Mouse (Mus musculus): ENCODE data around the gene Eefsec. TPM values are rescaled to one million over a fixed set of nuclear protein-coding genes. Genes with fewer than 3 reads are reported as not detected.

Eefsec gene
- polyA plus RNA-seq, 1 experiment from 2014 or later: 42.2 TPM

GRCm38 (mm10) chr6:88276221-88276620 lies 170.1 kb downstream of the Eefsec start:
- Histone ChIP-seq H3K4me1 (ENCODE audit: control insufficient read depth, insufficient read depth, low read length) (no peaks in the 10 kb centered on the region), H3K27ac (ENCODE audit: low read depth, low read length) (no peak overlapping the region), H3K4me3 (ENCODE audit: low read depth, low read length) (no peak overlapping the region), H3K9ac (ENCODE audit: low read length) (no peak overlapping the region), H3K27me3 (ENCODE audit: control insufficient read depth, insufficient read depth, low read length) (no peaks in the 10 kb centered on the region), H3K9me3 (ENCODE audit: control insufficient read depth, low read length) (no peaks in the 10 kb centered on the region), H3K4me2 (ENCODE audit: low read depth) (no peak overlapping the region), H3K36me3 (ENCODE audit: control insufficient read depth, insufficient read depth, low read length) (no peaks in the 10 kb centered on the region)
- 91% methylated on average over 4 of the region's 4 CpGs for whole genome bisulfite sequencing
- ATAC-seq (ENCODE audit: insufficient read depth, low FRiP score, low TSS enrichment): no peak
- no peak for DNase-seq (ENCODE audit: low spot score)

GRCm38 (mm10) chr6:88274623-88275022 lies 171.7 kb downstream of the Eefsec start:
- H3K27ac ChIP-seq (ENCODE audit: low read depth, low read length): no peak overlapping the region
- H3K4me1 ChIP-seq (ENCODE audit: control insufficient read depth, insufficient read depth, low read length): no peaks in the 10 kb centered on the region
- WGBS: 93% methylated on average over 6 of the region's 6 CpGs
- no peak overlapping the region for H3K4me3 ChIP-seq (ENCODE audit: low read depth, low read length)
- DNase-seq (ENCODE audit: low spot score): no peak
- no peak overlapping the region for H3K9ac ChIP-seq (ENCODE audit: low read length)
- no peak for ATAC-seq (ENCODE audit: insufficient read depth, low FRiP score, low TSS enrichment)
- no peaks in the 10 kb centered on the region for H3K36me3 ChIP-seq (ENCODE audit: control insufficient read depth, insufficient read depth, low read length)
- H3K27me3 ChIP-seq (ENCODE audit: control insufficient read depth, insufficient read depth, low read length): no peaks in the 10 kb centered on the region
- no peaks in the 10 kb centered on the region for H3K9me3 ChIP-seq (ENCODE audit: control insufficient read depth, low read length)
- H3K4me2 ChIP-seq (ENCODE audit: low read depth): no peak overlapping the region

DNA sequence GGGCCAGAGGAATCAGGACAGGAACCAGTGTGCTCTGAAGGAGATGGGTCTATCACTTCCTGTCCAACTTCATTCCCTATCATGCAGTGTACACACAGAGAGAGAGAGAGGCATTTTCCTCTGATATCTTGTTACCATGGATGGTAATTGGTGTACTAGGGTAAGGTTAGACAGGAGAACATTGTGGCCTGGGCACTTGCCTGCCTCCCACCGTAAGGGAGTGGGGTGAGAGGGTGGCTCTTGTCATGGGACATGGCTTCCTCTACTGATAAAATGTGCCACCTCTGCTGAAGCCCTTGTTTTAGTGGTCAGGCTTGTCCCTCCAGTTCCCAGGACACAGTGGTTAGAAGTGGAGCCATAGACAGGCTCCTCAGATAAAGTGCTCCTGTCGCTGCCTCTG lies 178.4 kb downstream of the Eefsec start:
- H3K4me3 ChIP-seq (ENCODE audit: low read depth, low read length): no peak overlapping the region
- H3K36me3 ChIP-seq (ENCODE audit: control insufficient read depth, insufficient read depth, low read length): no peaks in the 10 kb centered on the region
- no peaks in the 10 kb centered on the region for H3K9me3 ChIP-seq (ENCODE audit: control insufficient read depth, low read length)
- no peak overlapping the region for H3K4me2 ChIP-seq (ENCODE audit: low read depth)
- no peaks in the 10 kb centered on the region for H3K4me1 ChIP-seq (ENCODE audit: control insufficient read depth, insufficient read depth, low read length)
- WGBS: 93% methylated on average over 2 of the region's 2 CpGs
- no peaks in the 10 kb centered on the region for H3K27me3 ChIP-seq (ENCODE audit: control insufficient read depth, insufficient read depth, low read length)
- DNase-seq (ENCODE audit: low spot score) (no peak), ATAC-seq (ENCODE audit: insufficient read depth, low FRiP score, low TSS enrichment) (no peak)
- H3K27ac ChIP-seq (ENCODE audit: low read depth, low read length): no peak overlapping the region
- no peak overlapping the region for H3K9ac ChIP-seq (ENCODE audit: low read length)

GRCm38 (mm10) chr6:88267068-88267467 lies 179.3 kb downstream of the Eefsec start:
- Histone ChIP-seq H3K4me2 (ENCODE audit: low read depth) (no peak overlapping the region), H3K36me3 (ENCODE audit: control insufficient read depth, insufficient read depth, low read length) (no peaks in the 10 kb centered on the region), H3K9me3 (ENCODE audit: control insufficient read depth, low read length) (no peaks in the 10 kb centered on the region), H3K27ac (ENCODE audit: low read depth, low read length) (no peak overlapping the region), H3K4me3 (ENCODE audit: low read depth, low read length) (no peak overlapping the region), H3K27me3 (ENCODE audit: control insufficient read depth, insufficient read depth, low read length) (no peaks in the 10 kb centered on the region), H3K4me1 (ENCODE audit: control insufficient read depth, insufficient read depth, low read length) (0 out of 2 replicates have a peak, but pooled peaks cover 2% of the 10 kb centered on the region), H3K9ac (ENCODE audit: low read length) (no peak overlapping the region)
- 85% methylated on average over 3 of the region's 3 CpGs for WGBS
- no peak for ATAC-seq (ENCODE audit: insufficient read depth, low FRiP score, low TSS enrichment)
- no peak for DNase-seq (ENCODE audit: low spot score)

DNA sequence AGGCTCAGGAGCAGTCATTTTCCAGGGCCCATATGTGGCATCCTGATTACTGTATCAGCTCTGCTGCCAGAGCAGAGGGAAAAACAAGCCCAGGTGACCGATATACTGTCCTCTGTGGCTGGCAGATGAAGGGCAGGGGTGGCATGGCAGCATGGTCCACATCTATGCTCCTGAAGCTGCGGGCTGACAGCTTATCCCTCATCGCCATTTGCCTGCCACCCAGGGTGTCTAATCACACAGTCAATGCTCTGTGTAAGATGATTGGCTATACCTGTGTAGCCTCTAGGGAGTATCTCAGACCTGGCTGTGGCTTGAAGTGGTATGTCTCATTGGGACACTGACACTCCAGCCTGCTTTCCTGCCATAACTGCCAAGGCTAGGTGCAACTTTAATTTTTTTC lies 180.3 kb downstream of the Eefsec start:
- 0 out of 2 replicates have a peak, but pooled peaks cover 2% of the 10 kb centered on the region for H3K4me1 ChIP-seq (ENCODE audit: control insufficient read depth, insufficient read depth, low read length)
- H3K36me3 ChIP-seq (ENCODE audit: control insufficient read depth, insufficient read depth, low read length): no peaks in the 10 kb centered on the region
- DNase-seq (ENCODE audit: low spot score): no peak
- no peak overlapping the region for H3K9ac ChIP-seq (ENCODE audit: low read length)
- WGBS: 83% methylated on average over 3 of the region's 3 CpGs
- H3K27me3 ChIP-seq (ENCODE audit: control insufficient read depth, insufficient read depth, low read length): no peaks in the 10 kb centered on the region
- no peaks in the 10 kb centered on the region for H3K9me3 ChIP-seq (ENCODE audit: control insufficient read depth, low read length)
- no peak overlapping the region for H3K4me2 ChIP-seq (ENCODE audit: low read depth)
- H3K27ac ChIP-seq (ENCODE audit: low read depth, low read length): no peak overlapping the region
- H3K4me3 ChIP-seq (ENCODE audit: low read depth, low read length): no peak overlapping the region
- no peak for ATAC-seq (ENCODE audit: insufficient read depth, low FRiP score, low TSS enrichment)

DNA sequence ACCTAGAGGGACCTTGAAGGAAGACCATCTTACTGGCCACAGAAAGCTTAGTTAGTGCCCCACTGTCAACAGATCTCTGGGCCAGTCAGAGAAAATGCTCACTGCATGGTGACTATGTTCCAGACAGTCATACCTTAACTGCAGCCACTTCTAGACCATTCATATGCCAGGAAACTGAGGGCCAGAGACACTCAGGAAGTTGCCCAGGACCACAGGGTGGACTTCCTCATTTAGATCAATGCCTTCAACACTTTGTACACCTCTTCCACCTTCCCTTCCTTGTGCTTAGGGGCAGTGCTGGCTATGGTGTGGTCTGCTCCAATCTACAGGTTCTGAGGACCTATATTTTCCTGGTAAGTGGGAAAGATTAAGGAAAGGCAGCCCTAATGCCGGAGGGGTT lies 181.0 kb downstream of the Eefsec start:
- no peaks in the 10 kb centered on the region for H3K27me3 ChIP-seq (ENCODE audit: control insufficient read depth, insufficient read depth, low read length)

GRCm38 (mm10) chr6:88262160-88262559 lies 184.2 kb downstream of the Eefsec start:
- Histone ChIP-seq H3K27me3 (ENCODE audit: control insufficient read depth, insufficient read depth, low read length) (no peaks in the 10 kb centered on the region), H3K9me3 (ENCODE audit: control insufficient read depth, low read length) (no peaks in the 10 kb centered on the region), H3K4me1 (ENCODE audit: control insufficient read depth, insufficient read depth, low read length) (0 out of 2 replicates have a peak, but pooled peaks cover 2% of the 10 kb centered on the region), H3K4me2 (ENCODE audit: low read depth) (no peak overlapping the region), H3K27ac (ENCODE audit: low read depth, low read length) (no peak overlapping the region), H3K36me3 (ENCODE audit: control insufficient read depth, insufficient read depth, low read length) (no peaks in the 10 kb centered on the region), H3K9ac (ENCODE audit: low read length) (no peak overlapping the region), H3K4me3 (ENCODE audit: low read depth, low read length) (no peak overlapping the region)
- ATAC-seq (ENCODE audit: insufficient read depth, low FRiP score, low TSS enrichment): no peak
- 17% methylated on average over 9 of the region's 9 CpGs for WGBS
- DNase-seq (ENCODE audit: low spot score): peak; percentile 17

More for the DNA sequence above, 181.0 kb downstream of the Eefsec start:
- 95% methylated on average over 1 of the region's 1 CpGs for WGBS
- Histone ChIP-seq H3K4me1 (ENCODE audit: control insufficient read depth, insufficient read depth, low read length) (0 out of 2 replicates have a peak, but pooled peaks cover 2% of the 10 kb centered on the region), H3K4me2 (ENCODE audit: low read depth) (no peak overlapping the region), H3K9ac (ENCODE audit: low read length) (no peak overlapping the region), H3K4me3 (ENCODE audit: low read depth, low read length) (no peak overlapping the region), H3K9me3 (ENCODE audit: control insufficient read depth, low read length) (no peaks in the 10 kb centered on the region), H3K27ac (ENCODE audit: low read depth, low read length) (no peak overlapping the region), H3K36me3 (ENCODE audit: control insufficient read depth, insufficient read depth, low read length) (no peaks in the 10 kb centered on the region)
- DNase-seq (ENCODE audit: low spot score) (no peak), ATAC-seq (ENCODE audit: insufficient read depth, low FRiP score, low TSS enrichment) (no peak)

GRCm38 (mm10) chr6:88260645-88261044 lies 185.7 kb downstream of the Eefsec start:
- ATAC-seq (ENCODE audit: insufficient read depth, low FRiP score, low TSS enrichment): no peak
- 93% methylated on average over 3 of the region's 3 CpGs for WGBS
- no peak overlapping the region for H3K4me3 ChIP-seq (ENCODE audit: low read depth, low read length)
- H3K4me1 ChIP-seq (ENCODE audit: control insufficient read depth, insufficient read depth, low read length): 0 out of 2 replicates have a peak, but pooled peaks cover 2% of the 10 kb centered on the region
- DNase-seq (ENCODE audit: low spot score): no peak
- H3K36me3 ChIP-seq (ENCODE audit: control insufficient read depth, insufficient read depth, low read length): no peaks in the 10 kb centered on the region
- H3K9ac ChIP-seq (ENCODE audit: low read length): no peak overlapping the region
- no peaks in the 10 kb centered on the region for H3K27me3 ChIP-seq (ENCODE audit: control insufficient read depth, insufficient read depth, low read length)
- no peak overlapping the region for H3K27ac ChIP-seq (ENCODE audit: low read depth, low read length)
- H3K9me3 ChIP-seq (ENCODE audit: control insufficient read depth, low read length): no peaks in the 10 kb centered on the region
- H3K4me2 ChIP-seq (ENCODE audit: low read depth): no peak overlapping the region

DNA sequence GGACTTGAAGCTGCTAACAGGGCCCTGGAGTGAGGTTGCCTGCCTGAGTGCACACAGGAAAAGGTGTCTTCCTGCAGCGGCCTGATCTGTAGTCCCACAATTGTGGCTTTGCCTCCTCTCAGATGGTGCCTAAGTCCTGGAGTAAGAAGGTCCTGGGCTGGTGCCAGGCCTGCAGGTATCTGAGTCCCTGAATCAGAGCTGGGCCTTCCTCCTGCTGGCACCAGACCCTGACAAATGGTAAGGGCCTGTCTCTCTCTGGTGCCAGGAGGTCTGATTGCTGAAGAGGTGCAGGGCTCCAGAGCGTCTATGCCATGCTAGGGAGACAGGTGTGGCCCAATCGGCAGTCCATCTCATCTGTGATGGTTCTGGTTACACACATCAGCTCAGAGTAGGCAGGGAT lies 186.7 kb downstream of the Eefsec start:
- DNase-seq (ENCODE audit: low spot score) (no peak), ATAC-seq (ENCODE audit: insufficient read depth, low FRiP score, low TSS enrichment) (no peak)
- Histone ChIP-seq H3K36me3 (ENCODE audit: control insufficient read depth, insufficient read depth, low read length) (no peaks in the 10 kb centered on the region), H3K9ac (ENCODE audit: low read length) (no peak overlapping the region), H3K27ac (ENCODE audit: low read depth, low read length) (no peak overlapping the region), H3K4me3 (ENCODE audit: low read depth, low read length) (no peak overlapping the region), H3K4me2 (ENCODE audit: low read depth) (no peak overlapping the region), H3K27me3 (ENCODE audit: control insufficient read depth, insufficient read depth, low read length) (no peaks in the 10 kb centered on the region), H3K4me1 (ENCODE audit: control insufficient read depth, insufficient read depth, low read length) (0 out of 2 replicates have a peak, but pooled peaks cover 2% of the 10 kb centered on the region), H3K9me3 (ENCODE audit: control insufficient read depth, low read length) (no peaks in the 10 kb centered on the region)
- WGBS: 89% methylated on average over 3 of the region's 3 CpGs
